Mouse (Mus musculus): ENCODE results near the gene Glipr2.
A peak's percentile ranks its signal among the peaks of the same experiment; 100 is the strongest.

DNA sequence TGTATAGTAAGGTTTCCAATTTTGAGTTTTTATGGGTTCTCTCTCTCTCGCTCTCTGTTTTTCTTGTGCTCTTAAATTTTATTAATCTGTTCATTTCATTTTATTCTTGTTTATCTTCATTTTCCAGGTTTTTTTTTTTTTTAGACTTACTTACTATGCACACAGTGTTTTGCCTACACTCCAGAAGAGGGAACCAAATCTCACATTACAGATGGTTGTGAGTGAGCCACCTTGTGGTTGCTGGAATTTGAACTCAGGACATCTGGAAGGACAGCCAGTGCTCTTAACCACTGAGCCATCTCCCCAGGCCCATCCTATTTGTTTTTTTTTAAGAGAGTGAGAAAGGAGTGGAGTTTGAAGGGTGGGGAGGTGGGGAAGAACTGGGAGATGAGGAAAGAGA is 53.0 kb downstream of the Glipr2 start:
- TF ChIP-seq EP300 (IDR thresholded peaks at IDR 0.05; ENCODE audit: low read depth) (no peak), CTCF (IDR thresholded peaks at IDR 0.05; ENCODE audit: low read depth) (peak; percentile 36; the same call in 1 of the 2 replicates)

Measured in liver, embryonic 14.5 days (tissue).